Mouse (Mus musculus) ES-Bruce4 (cell line): Measurements from ENCODE around the gene Znrf1. TPM values are rescaled to one million over a fixed set of nuclear protein-coding genes. Genes with fewer than 3 reads are reported as not detected.

Source experiments
- H3K27ac ChIP-seq: 2 replicates; pipeline ENCODE4 v1.5.1; 2012; ENCODE audit warnings: low read length, inconsistent platforms; ENCODE audit not compliant: insufficient read depth
- H3K27me3 ChIP-seq: 2 replicates; pipeline ENCODE4 v1.6.1; 2012; ENCODE audit warnings: mild to moderate bottlenecking, low read length, inconsistent platforms; ENCODE audit not compliant: control insufficient read depth, poor library complexity, insufficient read depth, severe bottlenecking
- H3K36me3 ChIP-seq: 2 replicates; pipeline ENCODE4 v1.6.1; 2012; ENCODE audit warnings: inconsistent platforms, mild to moderate bottlenecking, low read length, moderate library complexity; ENCODE audit not compliant: control insufficient read depth, poor library complexity, insufficient read depth, severe bottlenecking
- H3K4me1 ChIP-seq: one replicate; pipeline ENCODE4 v1.8.1; 2011; ENCODE audit warnings: low read length; ENCODE audit not compliant: control insufficient read depth, insufficient read depth
- H3K4me3 ChIP-seq: 2 replicates; pipeline ENCODE4 v1.5.1; 2011; ENCODE audit warnings: low read depth, mild to moderate bottlenecking, low read length
- H3K9ac ChIP-seq: 2 replicates; pipeline ENCODE4 v1.6.1; 2012; ENCODE audit warnings: low read depth, mild to moderate bottlenecking, inconsistent platforms; ENCODE audit not compliant: poor library complexity, severe bottlenecking
- H3K9me3 ChIP-seq: replicated peaks from 2 replicates; pipeline ENCODE4 v1.6.1; 2012; ENCODE audit warnings: mild to moderate bottlenecking, low read length, inconsistent platforms; ENCODE audit not compliant: control insufficient read depth, poor library complexity, insufficient read depth, severe bottlenecking
- CTCF ChIP-seq: IDR thresholded peaks from one replicate; pipeline ENCODE4 v1.8.1; 2011; ENCODE audit warnings: low read depth, low read length
- EP300 ChIP-seq: IDR thresholded peaks from 2 replicates; pipeline ENCODE4 v1.6.1; 2011; ENCODE audit warnings: low read depth, low read length; ENCODE audit not compliant: insufficient read depth
- POLR2A ChIP-seq: IDR thresholded peaks from one replicate; pipeline ENCODE4 v1.8.1; 2011; ENCODE audit warnings: low read length; ENCODE audit not compliant: insufficient read depth
- polyA plus RNA-seq: library from polyadenylated mRNA; stranded (reverse); fragments of >200 nt; gene quantifications from 2 replicates; pipeline ENCODE4 v1.2.4, GENCODE M21; 2011; ENCODE audit warnings: low read depth; ENCODE audit not compliant: missing spikeins, insufficient read depth, insufficient read length

Gene Znrf1
- polyA plus RNA-seq, 1 experiment, result 38.5 TPM

DNA sequence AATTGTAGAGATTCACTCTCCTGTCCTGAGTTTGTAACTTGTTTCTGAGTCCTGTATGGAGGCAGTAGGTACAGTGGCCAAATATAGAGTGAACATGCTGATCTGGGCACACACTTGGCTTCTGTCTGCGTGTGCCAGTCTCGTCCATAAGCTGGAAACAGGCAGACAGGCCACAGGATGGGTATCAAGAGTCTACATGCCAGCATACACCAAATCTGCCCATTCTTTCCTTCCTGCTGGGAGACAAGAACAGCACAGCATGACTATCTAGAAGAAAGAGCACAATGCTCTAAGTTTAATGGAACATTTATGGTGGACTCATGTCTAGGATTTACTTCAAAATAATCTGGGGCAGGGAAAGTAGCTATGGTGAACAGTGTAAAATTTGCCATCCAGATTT is 59.1 kb downstream of the Znrf1 start:
- Histone ChIP-seq H3K9me3 (no peaks in the 10 kb centered on the region), H3K9ac (no peak overlapping the region), H3K27ac (no peak overlapping the region), H3K4me1 (peaks cover 2% of the 10 kb centered on the region), H3K4me3 (no peak overlapping the region), H3K27me3 (no peaks in the 10 kb centered on the region), H3K36me3 (no peaks in the 10 kb centered on the region)
- no peak for TF ChIP-seq EP300
- TF ChIP-seq POLR2A, result no peak
- no peak for TF ChIP-seq CTCF

DNA sequence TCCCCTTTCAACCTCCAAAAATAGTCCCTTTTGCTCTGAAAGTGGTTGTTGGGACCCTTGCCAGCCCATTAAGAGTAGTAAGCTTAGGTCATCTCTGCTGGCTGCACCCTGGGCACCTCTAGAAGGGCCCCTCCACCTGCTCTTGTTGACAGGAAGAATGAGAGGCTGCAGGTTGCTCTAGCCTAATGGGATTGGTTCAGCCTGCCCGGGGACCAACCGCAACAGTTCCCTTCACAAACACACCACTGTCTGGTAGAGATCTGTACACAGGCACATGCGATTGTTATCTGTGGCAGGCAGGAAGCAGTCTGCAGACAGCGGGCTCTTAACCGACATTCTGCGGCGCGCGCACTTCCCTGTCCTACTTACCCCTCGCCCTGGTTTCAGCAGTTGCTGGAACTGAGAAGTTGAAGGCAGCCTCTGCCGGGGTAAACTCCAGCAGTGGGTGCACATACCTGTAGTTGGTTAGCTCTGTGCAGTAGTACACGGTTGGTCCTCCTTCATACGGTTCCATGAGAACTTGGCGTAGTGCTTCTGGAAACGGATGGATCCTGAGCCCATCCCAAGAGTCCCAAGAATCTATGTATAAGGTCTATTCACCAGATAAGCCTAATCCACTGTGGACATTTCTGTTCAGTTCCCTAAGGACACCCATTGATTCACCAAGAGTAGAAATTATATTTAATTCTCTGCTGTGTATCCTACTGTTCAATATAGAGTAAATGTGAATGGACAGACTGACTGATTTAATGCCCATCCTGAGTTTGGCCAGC is 60.0 kb downstream of the Znrf1 start:
- no peak overlapping the region for H3K9ac ChIP-seq
- H3K36me3 ChIP-seq, result no peaks in the 10 kb centered on the region
- no peaks in the 10 kb centered on the region for H3K27me3 ChIP-seq
- no peak overlapping the region for H3K27ac ChIP-seq
- H3K9me3 ChIP-seq, result no peaks in the 10 kb centered on the region
- H3K4me1 ChIP-seq, result peaks cover 2% of the 10 kb centered on the region
- TF ChIP-seq POLR2A (no peak), EP300 (no peak), CTCF (no peak)
- H3K4me3 ChIP-seq, result no peak overlapping the region

DNA sequence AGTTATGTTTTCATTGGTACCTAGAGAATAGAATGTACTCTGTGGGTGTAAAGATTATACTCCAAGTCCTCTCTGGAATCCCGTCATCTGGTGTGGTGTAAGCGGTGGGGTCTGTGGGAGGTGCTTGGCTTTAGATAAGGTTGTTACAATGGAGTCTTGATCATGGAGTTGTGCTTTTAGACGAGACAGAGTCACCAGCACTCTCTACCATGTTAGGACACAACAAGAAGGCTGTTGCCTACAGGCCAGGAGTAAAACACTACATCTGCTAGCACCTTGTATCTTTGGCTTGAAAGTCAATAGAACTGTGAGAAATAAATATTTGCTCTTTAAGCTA is 60.6 kb downstream of the Znrf1 start:
- H3K4me3 ChIP-seq, result no peak overlapping the region
- no peak overlapping the region for H3K27ac ChIP-seq
- no peak overlapping the region for H3K9ac ChIP-seq
- peaks cover 2% of the 10 kb centered on the region for H3K4me1 ChIP-seq
- no peaks in the 10 kb centered on the region for H3K36me3 ChIP-seq
- TF ChIP-seq POLR2A, result no peak
- no peak for TF ChIP-seq EP300
- no peak for TF ChIP-seq CTCF
- no peaks in the 10 kb centered on the region for H3K9me3 ChIP-seq
- H3K27me3 ChIP-seq, result no peaks in the 10 kb centered on the region

DNA sequence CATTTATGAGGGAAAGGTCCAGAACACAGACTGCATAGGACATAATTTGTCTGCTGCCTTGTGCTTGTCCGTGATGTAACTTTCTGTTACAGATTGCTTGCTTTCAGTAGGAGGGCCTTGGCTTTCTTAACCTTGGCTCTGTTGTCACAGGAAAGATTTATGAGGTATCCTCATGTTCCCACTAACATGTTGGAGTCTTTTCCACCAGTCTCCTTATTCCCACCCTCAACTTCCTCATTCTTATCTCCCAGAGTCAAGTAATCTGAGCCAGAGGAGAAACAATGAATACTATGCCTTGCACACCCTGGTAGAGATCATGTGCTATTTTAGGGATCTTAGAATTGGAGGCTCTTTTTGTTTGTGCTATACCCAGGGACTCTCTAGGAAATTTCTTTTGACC is 61.4 kb downstream of the Znrf1 start:
- H3K9me3 ChIP-seq, result no peaks in the 10 kb centered on the region
- no peak overlapping the region for H3K27ac ChIP-seq
- H3K4me3 ChIP-seq, result no peak overlapping the region
- H3K4me1 ChIP-seq, result peaks cover 2% of the 10 kb centered on the region
- no peak for TF ChIP-seq CTCF
- TF ChIP-seq POLR2A, result no peak
- TF ChIP-seq EP300, result no peak
- no peaks in the 10 kb centered on the region for H3K27me3 ChIP-seq
- H3K36me3 ChIP-seq, result no peaks in the 10 kb centered on the region
- H3K9ac ChIP-seq, result no peak overlapping the region

DNA sequence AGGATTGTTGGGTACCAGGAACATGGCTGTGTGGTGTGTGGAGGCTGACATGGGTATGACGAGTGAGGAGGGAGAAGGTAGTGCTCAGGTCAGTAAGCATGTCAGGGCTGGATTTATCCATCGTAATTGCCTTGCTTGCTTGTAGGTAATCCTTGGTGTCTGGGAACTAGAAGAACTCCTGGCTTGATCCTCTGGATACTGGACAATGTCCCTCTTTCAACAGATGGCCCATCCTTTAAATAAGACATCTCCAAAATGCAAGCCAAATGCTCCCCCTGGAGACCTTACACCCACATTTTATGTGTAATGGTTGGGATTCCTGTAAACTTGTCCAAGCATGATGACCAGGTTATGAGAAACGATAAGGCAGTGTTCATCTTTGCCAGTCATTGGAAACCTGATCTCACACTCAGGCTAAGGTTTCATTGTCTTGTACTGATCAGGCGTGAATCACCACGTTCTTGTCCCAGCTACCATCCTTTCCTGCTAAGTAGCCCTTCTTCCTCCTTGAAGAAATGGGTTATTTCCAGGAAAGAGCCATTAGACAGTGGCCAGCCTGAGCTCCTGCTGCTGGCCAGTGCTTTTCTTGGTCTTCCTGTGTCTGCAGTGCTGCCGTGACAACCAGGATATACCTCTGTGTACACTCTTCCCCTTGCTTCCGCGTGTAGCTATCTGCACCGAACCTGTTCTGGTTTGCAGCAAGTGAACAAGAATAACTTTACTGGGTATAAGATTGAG is 64.0 kb downstream of the Znrf1 start:
- no peaks in the 10 kb centered on the region for H3K9me3 ChIP-seq
- H3K36me3 ChIP-seq, result peaks cover 4% of the 10 kb centered on the region; the same call in 1 of the 2 replicates
- TF ChIP-seq CTCF (no peak), EP300 (no peak), POLR2A (no peak)
- no peak overlapping the region for H3K4me3 ChIP-seq
- no peak overlapping the region for H3K9ac ChIP-seq
- H3K27ac ChIP-seq, result no peak overlapping the region
- peaks cover 2% of the 10 kb centered on the region for H3K4me1 ChIP-seq
- H3K27me3 ChIP-seq, result no peaks in the 10 kb centered on the region

DNA sequence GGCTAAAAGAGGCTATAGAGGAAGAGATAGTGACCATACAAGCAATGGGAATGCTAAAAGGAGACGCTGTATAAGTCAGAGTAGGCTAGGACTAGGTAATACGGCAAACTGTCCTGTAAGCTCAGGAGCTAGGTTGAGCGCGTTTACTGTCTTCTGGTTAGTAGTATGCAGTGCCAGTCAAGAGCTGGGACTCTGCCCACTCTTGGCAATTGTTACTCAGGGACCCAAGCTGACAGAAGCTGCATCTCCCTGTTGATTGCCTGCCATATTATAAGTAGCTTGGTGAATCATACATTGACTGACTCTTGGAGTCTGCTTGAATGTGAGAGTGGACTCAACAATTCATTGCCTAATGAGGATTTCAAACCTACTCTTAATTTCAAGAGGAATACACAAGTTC is 66.2 kb downstream of the Znrf1 start:
- no peak overlapping the region for H3K9ac ChIP-seq
- H3K36me3 ChIP-seq, result peaks cover 4% of the 10 kb centered on the region; the same call in 1 of the 2 replicates
- no peak overlapping the region for H3K4me3 ChIP-seq
- H3K4me1 ChIP-seq, result peaks cover 2% of the 10 kb centered on the region
- no peaks in the 10 kb centered on the region for H3K9me3 ChIP-seq
- TF ChIP-seq EP300 (no peak), CTCF (no peak), POLR2A (no peak)
- no peak overlapping the region for H3K27ac ChIP-seq
- H3K27me3 ChIP-seq, result no peaks in the 10 kb centered on the region
